Mouse (Mus musculus) frontal cortex, postnatal 14 days (tissue): ENCODE data around the gene Lgals4.

Experiments used
- DNase-seq, 2 experiments: peaks; one replicate each; pipeline ENCODE4 v3.0.0; 2022; ENCODE audit warnings: low spot score in 2 of 2

Gene Lgals4

DNA sequence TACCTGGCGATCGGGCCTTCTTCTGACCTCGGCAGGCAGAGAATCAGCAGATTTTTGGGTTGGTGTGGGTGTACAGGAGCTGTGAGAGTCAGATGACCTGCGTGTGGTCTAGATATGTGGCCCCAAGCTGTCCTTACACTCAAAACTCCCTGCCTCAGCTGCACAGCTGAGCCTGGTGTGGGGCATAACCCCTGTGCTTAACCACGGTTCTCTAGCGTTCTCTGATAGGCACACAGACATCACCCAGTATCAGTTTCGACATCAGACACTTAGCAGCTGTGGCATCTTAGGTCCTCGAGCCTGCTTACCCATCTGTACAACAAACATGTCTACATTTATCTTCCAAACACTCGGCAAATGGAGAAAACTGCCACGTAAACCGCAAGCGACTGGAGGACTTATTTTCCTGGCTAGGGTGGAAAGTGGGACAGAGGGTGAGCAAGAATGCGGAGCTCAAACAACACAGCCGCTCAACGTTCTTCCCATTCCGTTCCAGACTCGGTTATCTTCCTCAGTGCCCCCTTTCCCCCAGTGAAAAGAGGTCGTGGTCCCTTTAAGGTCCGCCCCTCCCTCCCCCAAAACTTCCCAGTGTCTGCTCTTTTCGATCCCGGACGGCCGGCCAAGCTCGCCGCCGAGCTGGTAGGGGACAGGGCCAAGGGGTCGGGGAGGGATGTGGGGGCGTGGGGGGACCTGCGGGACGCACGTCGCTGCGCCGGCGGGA lies 25.3 kb upstream of the Lgals4 start, which contains the start of gene Hnrnpl:
Gene Hnrnpl (plus strand): TSS at position 321 of the 721 bp plus-strand sequence.
- peak in 1 of 2 experiments; percentile 53 for DNase-seq

DNA sequence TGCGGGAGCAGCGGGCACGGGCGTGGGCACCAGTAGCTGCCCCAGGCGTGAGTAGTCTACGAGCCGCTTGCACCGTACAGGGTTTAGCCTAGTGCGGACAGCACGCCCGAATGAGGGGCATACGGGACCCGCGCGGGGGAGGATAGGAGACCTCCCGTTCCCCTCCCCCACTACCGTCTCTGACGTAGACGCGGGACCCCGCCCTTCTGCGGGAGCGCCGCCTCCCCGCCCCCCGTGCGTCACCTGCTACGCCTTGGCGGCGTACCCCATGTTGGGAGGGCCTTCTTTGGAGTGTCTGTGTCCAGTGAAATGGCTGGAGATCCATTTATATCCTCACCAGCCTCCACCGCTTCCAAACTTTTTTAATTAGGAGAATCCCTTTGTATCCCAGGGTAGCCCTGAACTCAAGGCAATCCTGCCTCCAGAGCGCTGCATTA lies 24.7 kb upstream of the Lgals4 start:
- peak; percentile 90 to 94 for DNase-seq

DNA sequence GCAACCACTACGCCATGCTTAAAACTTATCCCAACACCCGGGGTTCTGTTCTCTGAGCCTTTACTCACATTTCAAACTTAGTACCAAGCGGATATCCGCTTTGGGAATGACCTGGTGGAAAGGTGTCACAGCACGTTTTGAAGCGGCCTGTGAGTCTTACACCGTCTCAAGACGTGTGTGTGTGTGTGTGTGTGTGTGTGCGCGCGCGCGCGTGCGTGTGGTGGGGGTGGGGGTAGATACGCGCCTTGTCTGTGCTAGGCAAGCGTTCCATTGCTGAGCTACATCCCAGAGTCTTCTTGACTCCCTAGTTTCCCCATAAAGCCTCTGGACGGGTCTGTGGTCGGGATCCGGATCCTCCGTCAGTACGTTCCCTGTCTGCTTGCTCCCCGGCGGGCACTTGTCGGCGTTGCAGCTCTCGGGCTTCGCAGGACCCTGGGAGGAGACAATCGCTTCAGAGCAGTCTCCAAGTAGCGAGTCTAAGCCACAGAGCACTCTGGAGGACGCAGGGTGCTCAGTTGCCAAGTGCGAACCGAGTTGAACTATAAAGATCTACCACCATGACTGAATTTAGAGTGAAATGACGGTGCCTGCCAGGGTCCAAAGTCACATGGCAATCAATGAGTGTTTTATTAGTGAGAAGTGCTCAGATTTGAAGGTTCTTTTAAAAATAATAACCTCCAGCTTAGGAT lies 24.1 kb upstream of the Lgals4 start:
- peak in 1 of 2 experiments; percentile 52 for DNase-seq

DNA sequence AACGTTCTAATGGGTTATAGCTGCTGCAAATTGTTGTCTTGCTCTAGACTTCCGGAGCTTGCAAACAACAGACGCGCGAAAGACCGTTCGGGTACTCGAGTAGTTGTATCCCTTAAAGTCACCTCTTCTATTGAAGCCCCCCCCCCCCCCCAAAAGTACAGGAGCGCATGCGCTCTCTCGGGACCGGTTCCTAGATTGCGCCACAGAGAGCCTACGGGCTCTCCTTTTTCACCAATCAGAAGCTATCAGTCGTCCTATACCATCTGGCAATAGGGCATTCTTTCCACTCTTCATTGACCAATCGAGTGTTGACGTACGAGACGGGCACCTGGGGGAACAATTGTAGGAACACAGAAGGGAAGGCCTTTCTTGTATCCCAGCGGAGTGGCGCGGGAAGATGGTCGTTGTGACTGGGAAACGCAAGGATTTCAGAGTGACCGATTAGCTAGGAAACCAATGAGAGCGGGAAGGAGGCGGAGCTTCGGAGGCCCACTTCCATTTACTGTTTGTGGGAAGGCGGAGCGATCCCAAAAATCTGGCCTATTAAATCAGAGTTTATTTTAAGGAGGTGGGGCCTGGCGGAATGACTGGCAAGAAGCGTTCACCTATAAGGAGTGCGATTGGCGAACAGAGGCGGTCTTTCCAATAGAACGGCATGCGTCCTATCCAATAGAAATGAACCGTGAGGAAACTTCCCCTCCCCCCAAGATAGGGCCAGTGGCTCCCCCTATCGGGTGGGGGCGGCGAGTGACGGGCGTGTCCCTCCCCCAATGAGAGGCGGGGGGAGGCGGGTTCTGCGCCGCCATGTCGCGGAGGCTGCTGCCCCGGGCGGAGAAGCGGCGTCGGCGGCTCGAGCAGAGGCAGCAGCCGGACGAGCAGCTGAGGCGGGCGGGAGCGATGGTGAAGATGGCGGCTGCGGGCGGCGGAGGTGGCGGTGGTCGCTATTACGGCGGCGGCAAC lies 23.3 kb upstream of the Lgals4 start:
- DNase-seq, result peak; percentile 96 to 99

DNA sequence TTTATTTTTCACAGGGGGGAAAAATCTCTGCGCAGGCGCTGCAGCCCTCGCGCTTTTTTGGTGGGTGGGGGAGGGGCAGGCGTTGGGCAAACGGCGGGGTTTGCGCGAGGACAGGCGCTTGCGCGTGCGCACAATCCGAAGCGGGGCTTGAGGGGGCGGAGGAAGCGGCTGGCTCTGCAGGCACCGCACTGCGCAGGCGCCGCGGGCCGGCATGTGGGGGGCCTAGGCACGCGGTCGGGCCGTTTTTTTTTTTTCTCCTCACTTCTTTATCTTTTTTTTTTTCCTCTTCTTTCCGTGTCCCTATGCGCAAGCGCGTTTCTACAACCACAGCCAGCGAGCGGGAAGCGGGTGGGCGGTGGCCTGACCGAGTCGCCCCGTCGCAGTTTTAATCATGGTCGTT lies 22.4 kb upstream of the Lgals4 start:
- DNase-seq, result peak; percentile 79 to 83

DNA sequence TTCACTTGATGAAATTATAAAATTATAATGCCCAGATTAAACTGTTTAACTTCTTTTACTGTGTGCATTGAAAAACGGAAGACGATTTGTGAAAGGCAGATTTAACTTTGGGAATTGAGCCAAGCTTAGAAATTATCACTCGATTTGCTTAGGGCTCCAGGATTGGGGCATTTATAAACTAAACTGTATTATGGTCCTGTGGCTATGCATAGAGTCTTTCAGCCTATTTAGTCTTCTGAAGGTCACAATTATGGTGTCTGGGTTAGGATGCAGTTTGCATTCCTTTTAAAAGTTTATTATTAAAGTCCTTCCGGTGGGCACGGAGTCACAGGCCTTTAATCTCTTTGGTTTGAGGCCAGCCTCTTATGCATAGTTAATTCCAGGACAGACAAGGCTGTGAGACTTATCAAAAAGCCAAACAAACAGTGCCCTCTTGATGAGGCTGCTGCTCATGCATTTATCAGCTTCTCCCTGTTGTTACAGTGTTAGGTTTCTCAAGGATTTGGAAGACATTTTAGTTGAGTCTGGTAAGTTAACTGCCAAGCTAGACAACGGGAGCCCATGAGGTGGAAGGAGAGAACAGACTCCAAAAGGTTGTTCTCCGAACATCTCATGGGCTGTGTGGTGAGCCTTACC lies 21.9 kb upstream of the Lgals4 start:
- DNase-seq, result no peak

DNA sequence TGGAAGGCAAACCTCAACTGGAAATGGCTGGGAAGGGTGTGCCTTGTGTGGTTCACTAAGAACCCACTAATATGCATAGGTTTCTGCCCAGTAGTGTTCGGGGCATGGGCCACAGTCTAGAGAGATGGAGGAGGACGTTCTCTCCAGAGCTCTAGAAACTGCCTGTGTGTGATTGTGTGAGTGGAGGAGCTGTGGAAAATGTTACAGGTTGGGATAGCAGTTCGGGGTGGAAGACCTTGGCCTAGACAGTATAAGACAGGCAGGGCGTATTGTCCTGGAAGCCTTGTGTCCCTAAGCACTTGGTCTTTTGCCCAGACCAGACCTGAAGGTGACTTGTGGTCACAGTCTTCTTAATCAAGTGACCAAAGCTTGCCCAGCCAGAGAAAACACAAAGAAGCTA lies 21.2 kb upstream of the Lgals4 start:
- DNase-seq, result no peak

DNA sequence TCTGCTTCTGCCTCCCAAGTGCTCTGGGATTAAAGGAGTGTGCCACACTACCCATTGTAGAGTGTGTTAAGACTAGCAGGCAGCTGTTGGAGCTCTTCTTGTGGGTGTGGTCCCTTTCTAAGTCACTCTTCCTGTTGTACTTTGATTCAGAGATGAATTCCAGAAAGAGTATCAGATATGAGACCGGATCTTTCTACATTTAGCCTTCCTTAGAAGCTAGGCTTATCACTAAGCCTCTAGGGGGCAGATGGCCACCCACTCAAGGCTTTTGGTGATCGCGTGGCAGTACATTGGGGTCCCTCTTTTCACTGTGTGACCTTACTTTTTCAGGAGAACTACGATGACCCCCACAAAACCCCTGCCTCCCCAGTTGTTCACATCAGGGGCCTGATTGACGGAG lies 20.7 kb upstream of the Lgals4 start:
- DNase-seq, result no peak

DNA sequence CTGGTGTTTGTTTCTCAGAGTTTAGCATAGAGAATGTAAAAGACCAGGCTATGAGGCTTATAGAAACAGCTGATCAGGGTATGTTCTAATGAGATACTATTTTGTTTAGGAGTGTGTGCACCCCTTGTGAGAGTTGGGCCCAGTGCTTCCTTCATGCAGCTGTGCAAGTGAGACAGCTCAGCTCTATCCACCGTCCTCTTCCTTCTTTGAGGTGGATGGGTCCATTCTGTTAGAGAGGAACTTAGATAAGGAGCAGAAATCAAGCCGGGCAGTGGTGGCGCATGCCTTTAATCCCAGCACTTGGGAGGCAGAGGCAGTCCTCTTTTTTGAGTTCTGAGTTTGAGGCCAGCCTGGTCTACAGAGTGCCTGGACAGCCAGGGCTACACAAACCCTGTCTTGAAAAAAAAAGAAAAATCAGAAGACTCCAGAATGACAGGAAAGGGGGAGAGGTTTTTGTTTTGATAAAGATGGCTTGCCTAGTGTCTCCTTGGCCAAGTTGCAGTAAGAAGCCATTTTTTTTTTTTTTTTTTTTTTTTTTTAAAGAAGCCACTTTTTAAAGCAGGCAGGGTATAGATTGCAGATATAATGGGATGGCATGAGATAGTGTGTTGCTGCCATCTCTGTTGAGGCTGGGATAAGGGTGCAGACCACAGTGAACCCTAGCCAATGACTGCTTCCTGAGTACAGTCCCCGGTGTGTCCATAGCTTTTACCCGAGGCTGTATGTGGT lies 19.2 kb upstream of the Lgals4 start:
- no peak for DNase-seq

DNA sequence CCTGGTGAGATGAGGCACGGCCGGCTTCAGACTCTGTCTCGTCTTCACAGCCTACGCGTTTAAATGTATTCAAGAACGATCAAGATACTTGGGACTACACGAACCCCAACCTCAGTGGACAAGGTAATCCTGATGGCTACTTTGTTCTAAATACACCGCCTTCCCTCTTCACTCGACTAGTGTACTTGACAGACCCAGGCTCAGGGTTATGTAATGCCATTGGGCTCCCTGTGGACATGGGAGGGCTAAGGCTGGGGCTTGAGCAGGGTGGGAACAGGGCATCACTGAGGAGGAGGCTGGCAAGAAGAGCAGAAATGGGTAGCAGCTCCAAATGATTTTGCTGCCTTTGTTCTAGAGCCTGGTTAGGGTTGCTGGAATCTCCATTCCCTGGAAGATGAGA lies 18.4 kb upstream of the Lgals4 start:
- DNase-seq, result no peak

DNA sequence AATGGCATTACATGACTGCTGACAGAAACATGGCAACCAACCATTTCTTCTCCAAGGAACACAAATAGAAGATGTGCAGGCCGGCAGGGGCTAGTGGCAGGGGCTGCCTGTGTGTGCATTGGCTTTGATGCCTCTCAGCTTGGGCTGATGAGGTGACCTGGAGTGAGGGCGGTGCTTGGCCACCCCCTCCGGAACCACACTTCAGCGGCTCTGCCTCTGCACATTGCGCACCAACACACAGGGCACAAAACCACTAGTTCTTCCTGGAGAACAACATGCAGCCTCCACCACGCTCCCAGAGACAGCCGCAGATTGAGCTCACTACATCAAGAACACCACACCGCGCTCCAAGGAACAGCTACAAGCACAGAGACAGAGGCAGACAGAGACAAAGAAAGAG lies 17.5 kb upstream of the Lgals4 start:
- no peak for DNase-seq

DNA sequence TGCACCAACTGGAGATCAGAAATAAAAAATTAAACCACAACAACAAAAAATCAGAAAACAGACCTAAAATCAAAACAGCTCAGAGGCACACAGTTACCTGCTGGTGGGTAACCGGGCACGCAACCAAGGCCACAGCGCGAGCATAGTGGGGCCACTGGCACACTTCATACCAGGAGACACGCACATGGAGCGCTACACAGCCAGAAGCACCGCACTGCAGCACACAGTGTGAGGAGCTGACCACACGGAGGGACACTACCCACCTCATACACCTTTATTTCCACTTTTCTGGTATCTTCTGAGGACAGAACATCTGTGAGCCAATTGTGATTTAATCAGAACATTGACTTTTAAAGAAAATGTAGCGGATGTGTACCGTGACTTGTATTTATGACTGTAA lies 16.7 kb upstream of the Lgals4 start:
- DNase-seq, result no peak

DNA sequence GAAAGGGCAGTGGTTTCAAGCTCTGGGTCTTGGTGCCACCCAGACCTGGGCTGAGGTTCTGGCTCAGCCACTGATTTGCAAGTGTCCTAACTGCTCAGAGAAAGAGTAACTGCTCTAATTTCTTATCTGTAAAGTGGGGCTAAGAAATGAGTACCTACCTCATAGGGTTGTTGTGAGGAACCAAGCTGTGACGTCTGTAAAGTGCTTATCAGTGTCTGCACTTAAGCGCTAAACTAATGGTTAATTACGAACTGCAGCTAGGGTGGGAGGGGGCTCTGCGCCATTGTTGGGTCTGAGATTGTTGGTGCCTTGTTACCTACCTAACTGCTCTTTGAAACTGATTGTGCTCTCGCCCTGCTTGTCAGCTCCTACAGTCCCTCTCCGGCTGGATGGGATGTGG lies 16.1 kb upstream of the Lgals4 start:
- DNase-seq, result no peak

DNA sequence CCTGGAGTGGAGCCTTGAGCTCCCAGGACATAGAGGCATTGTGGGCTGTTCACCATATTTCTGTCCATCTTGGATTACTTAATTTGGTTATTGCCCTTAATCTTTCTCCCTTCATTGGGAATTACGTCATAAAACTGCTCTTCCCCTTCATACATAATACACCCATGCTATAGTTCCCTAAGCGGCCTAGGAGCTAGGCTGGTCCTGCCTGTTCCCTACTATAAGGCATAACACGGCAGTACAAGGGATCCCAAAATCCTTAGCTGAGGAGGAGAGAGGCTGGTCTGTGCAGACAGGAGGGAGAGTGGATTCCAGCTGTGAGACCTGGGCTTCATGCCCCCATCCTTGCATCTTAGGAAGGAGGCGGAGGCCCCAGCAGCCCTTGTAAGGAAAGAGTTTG lies 15.7 kb upstream of the Lgals4 start:
- DNase-seq, result no peak

DNA sequence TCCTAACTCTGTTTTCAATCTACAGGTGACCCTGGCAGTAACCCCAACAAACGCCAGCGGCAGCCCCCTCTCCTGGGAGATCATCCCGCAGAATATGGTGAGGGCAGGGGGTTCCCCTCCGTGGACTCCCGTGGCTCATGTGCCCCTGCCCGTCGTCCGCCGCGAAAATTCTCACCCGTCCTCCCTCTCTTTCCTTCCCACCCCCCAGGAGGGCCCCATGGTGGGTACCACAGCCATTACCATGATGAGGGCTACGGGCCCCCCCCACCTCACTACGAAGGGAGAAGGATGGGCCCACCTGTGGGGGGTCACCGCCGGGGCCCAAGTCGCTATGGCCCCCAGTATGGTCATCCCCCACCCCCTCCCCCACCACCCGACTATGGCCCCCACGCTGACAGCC lies 15.2 kb upstream of the Lgals4 start:
- no peak for DNase-seq

DNA sequence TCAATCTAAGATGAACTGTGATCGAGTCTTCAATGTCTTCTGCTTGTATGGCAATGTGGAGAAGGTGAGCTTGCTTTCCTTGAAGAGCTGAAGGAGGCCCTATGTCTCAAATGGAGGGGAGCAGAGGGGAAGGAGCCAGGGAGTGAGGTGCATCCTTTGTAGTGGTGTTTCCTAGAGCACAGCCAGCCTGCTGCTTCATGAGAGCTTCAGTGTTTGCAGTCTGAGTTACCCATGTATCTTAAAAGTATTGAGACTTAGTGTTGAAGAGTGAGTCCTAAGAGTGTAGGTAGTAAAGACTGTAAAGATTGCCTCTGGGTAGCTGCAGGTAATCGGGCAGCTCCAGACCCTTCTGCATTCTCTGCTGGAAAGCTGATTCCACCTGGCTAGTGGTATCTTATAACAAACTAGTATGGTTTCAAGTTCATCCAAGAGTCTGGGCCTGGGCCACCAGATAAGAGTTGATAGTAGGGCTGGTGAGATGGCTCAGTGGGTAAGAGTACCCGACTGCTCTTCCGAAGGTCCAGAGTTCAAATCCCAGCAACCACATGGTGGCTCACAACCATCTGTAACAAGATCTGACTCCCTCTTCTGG lies 14.7 kb upstream of the Lgals4 start:
- DNase-seq, result no peak

DNA sequence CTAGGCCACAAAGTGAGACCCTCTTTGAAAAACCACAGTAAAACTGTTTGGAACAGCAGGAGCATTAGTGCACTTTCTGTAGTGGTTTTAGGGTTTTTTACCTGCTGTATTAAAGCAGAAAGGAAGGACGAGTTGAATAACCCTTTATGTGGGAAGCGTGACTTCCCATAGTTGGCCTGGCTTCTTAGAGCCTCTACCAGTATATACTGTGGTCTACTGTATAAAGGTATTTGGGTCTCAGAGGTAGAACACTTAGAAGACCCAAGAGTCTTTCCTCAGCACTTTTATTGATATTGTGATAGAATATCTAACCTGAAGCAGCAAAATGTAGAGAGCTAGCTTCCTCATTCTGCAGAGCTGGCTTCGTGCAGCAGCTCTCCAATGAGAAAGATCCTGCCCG lies 14.1 kb upstream of the Lgals4 start:
- DNase-seq, result no peak

DNA sequence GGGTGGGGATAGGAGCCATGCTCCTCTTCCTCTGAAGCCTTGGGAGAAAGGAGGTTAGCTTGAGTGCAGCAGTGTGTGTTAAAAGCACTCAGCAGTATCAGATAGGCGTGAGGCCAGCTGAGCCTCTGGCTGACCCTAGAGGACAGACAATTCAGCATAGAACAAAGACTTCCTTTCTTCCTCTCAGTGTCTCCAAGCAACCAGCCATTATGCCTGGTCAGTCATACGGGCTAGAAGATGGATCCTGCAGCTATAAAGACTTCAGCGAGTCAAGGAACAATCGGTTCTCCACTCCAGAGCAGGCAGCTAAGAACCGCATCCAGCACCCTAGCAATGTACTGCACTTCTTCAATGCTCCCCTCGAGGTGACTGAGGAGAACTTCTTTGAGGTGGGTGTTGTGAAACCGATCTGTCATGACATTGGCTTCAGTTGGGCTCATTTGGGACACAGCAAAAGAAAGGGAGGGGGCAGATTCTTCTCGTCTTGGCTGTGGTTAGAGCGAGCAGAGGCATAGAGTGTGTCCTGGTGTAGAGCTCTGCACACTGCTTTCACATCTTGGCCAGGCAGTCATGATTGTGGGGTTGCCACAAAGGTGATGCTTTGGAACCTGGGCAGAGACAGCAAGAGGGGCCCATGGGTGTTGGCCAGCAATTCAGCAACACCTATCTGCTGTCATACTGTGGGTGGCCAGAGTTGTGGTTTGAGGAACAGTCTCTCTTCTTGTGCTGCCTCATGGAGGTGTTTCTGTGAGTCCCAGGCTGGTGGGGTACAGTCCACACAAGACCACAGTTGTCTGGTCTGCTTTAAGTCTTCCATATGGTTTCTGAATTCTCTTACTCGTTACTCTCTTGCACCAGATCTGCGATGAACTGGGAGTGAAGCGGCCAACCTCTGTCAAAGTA lies 13.0 kb upstream of the Lgals4 start:
- no peak for DNase-seq

DNA sequence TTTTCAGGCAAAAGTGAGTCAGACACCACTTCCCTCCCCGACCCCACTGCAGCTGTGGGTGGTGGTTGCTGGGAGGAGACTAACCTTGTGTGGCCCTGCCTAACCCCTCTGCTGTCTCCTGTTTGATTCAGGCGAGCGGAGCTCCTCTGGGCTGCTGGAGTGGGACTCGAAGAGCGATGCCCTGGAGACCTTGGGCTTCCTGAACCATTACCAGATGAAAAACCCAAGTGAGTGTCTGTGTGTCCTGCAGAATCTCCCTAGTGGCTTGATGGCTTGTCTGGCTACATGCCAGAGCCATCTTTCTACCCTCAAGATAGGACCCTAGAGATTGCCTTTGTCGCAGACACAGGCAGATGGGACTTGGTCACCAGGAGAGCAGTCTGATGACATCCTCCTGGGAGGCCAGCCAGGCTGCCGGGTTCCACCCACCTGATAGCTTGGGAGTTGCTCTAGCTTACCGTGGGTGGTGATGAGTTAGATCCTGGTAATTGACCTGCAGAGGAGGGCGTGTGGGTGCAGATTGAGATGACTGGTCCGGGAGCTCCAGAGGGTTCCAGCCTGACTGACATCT lies 12.3 kb upstream of the Lgals4 start:
- DNase-seq, result no peak
